Mouse (Mus musculus) embryonic facial prominence, embryonic 10.5 days (tissue): ENCODE measurements around the gene Olfr190. TPM values are rescaled to one million over a fixed set of nuclear protein-coding genes. Genes with fewer than 3 reads are reported as not detected.
"Not testable (repeated sequence)": the region's sequence is repeated elsewhere in the genome, so short reads cannot be mapped to it uniquely, and the experiment has no call there.

Experiments used
- DNase-seq: peaks from one replicate; pipeline ENCODE4 v3.0.0-alpha.2; 2017; ENCODE audit warnings: low spot score
- H3K27ac ChIP-seq: fragments of 300-500 bp; sonication (generic); replicated peaks from 2 replicates; pipeline ENCODE4 v1.5.1; 2016; ENCODE audit warnings: mild to moderate bottlenecking
- H3K27me3 ChIP-seq: fragments of 300-500 bp; sonication (generic); replicated peaks from 2 replicates; pipeline ENCODE4 v1.6.1; 2016; ENCODE audit warnings: low read depth, mild to moderate bottlenecking; ENCODE audit not compliant: poor library complexity, severe bottlenecking
- H3K36me3 ChIP-seq: fragments of 300-500 bp; sonication (generic); replicated peaks from 2 replicates; pipeline ENCODE4 v1.6.1; 2016; ENCODE audit warnings: mild to moderate bottlenecking, moderate library complexity
- H3K4me1 ChIP-seq: fragments of 300-500 bp; sonication (generic); 2 replicates; pipeline ENCODE4 v1.6.1; 2016
- H3K4me3 ChIP-seq: fragments of 300-500 bp; sonication (generic); 2 replicates; pipeline ENCODE4 v1.5.1; 2016; ENCODE audit warnings: mild to moderate bottlenecking, moderate library complexity
- H3K9me3 ChIP-seq: fragments of 300-500 bp; sonication (generic); 2 replicates; pipeline ENCODE4 v1.6.1; 2016; ENCODE audit warnings: mild to moderate bottlenecking
- WGBS: fragments of 180-500 bp; shearing (Covaris S2); methylation state at CpG from one replicate; pipeline ENCODE4 v1.1.7; 2016; 5-methylcytosine and 5-hydroxymethylcytosine counted together
- polyA plus RNA-seq: library from polyadenylated mRNA; unstranded; fragments of >200 nt; fragmentation: Nextera tagmentation; extraction: Ambion mirVana; gene quantifications from 2 replicates; pipeline ENCODE4 v1.2.1, GENCODE M21; 2016

Olfr190 gene
- polyA plus RNA-seq, result not detected in 2 replicates

- WGBS, result 91% methylated on average over 5 of the region's 5 CpGs
- no peak within 1 kb of the TSS for H3K27ac ChIP-seq
- no peak for DNase-seq
Observed at GRCm38 (mm10) chr16:59077905-59078304, at the start of gene Olfr190. Gene Olfr190 (minus strand): TSS chr16:59078005.

GRCm38 (mm10) chr16:59120969-59121368 is 43.2 kb upstream of the Olfr190 start, which contains the start of gene Olfr194:
Gene Olfr194 (minus strand): TSS chr16:59121069.
- H3K4me1 ChIP-seq, result no peaks in the 10 kb centered on the region
- no peak for DNase-seq
- no peak within 1 kb of the TSS for H3K27ac ChIP-seq
- H3K4me3 ChIP-seq, result no peak within 1 kb of the TSS
- no peaks in the 10 kb centered on the region for H3K36me3 ChIP-seq
- no peaks in the 10 kb centered on the region; the same call in 1 of the 2 replicates for H3K9me3 ChIP-seq
- no peaks in the 10 kb centered on the region for H3K27me3 ChIP-seq

More at GRCm38 (mm10) chr16:59077905-59078304, at the start of gene Olfr190:
- Histone ChIP-seq H3K4me1 (no peaks in the 10 kb centered on the region), H3K9me3 (no peaks in the 10 kb centered on the region), H3K4me3 (no peak within 1 kb of the TSS), H3K27me3 (no peaks in the 10 kb centered on the region), H3K36me3 (no peaks in the 10 kb centered on the region)

- Histone ChIP-seq H3K27me3 (no peaks in the 10 kb centered on the region), H3K36me3 (no peaks in the 10 kb centered on the region), H3K4me1 (no peaks in the 10 kb centered on the region), H3K4me3 (no peak within 1 kb of the TSS), H3K27ac (no peak within 1 kb of the TSS), H3K9me3 (peaks cover 6% of the 10 kb centered on the region; the same call in 1 of the 2 replicates)
- 93% methylated on average over 1 of the region's 1 CpGs for WGBS
- no peak for DNase-seq
Observed at GRCm38 (mm10) chr16:59111781-59112180, 34.0 kb upstream of the Olfr190 start, which contains the start of gene Olfr193. Gene Olfr193 (minus strand): TSS chr16:59111881.

- not testable (repeated sequence) for H3K36me3 ChIP-seq, DNase-seq, H3K27me3 ChIP-seq, H3K9me3 ChIP-seq, H3K27ac ChIP-seq, H3K4me1 ChIP-seq, H3K4me3 ChIP-seq
- 72% methylated on average over 5 of the region's 5 CpGs for WGBS
Observed at GRCm38 (mm10) chr16:59108522-59108921, 30.7 kb upstream of the Olfr190 start.

DNA sequence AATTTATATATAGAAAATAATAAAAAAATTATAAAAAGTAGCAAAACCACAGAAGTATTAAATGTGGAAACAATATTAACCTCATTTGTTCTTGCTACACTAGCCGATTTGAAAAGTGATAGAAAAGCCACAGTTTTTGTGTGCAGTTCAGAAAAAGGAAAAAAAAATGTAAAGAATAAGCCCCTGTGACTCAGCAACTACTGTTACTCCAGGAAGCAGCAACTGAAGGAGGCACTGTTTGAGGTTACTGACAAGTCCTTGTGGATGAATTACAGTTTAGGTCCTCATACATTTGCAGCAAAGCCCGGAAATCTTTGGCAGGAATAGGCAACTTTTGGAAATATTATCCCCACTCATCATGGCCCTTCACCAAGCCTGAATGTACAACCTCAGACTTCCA is 27.5 kb upstream of the Olfr190 start:
- no peak overlapping the region for H3K27ac ChIP-seq
- no peaks in the 10 kb centered on the region for H3K9me3 ChIP-seq
- H3K4me3 ChIP-seq, result no peak overlapping the region
- H3K4me1 ChIP-seq, result no peaks in the 10 kb centered on the region
- H3K27me3 ChIP-seq, result no peaks in the 10 kb centered on the region
- 80% methylated on average over 2 of the region's 2 CpGs for WGBS
- no peak for DNase-seq
- H3K36me3 ChIP-seq, result no peaks in the 10 kb centered on the region

DNA sequence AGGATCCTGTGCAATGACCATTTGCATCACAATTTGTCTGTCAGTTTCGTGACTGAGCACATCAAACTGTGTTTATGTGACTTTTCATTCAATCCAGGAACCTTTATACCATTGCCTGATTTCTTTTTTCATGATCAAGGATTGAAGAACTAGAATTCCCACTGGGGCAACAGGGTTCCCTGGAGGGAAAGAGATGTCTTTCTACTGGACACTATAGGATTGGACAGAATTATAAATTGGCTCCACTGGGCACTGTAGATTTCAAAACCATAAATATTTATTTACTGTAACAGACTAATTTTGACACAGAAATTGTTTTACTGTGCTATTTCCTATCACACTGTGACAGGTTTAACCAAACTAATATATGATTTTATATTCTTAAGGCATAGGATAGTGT is 11.9 kb upstream of the Olfr190 start, which contains the start of gene Olfr191:
Gene Olfr191, minus strand, starts transcription at position 101 of the 400 bp plus-strand sequence.
- not testable (repeated sequence) for H3K9me3 ChIP-seq, DNase-seq, H3K27me3 ChIP-seq, H3K36me3 ChIP-seq, H3K4me3 ChIP-seq, H3K4me1 ChIP-seq, H3K27ac ChIP-seq
- WGBS, result 54% methylated on average over 1 of the region's 1 CpGs

DNA sequence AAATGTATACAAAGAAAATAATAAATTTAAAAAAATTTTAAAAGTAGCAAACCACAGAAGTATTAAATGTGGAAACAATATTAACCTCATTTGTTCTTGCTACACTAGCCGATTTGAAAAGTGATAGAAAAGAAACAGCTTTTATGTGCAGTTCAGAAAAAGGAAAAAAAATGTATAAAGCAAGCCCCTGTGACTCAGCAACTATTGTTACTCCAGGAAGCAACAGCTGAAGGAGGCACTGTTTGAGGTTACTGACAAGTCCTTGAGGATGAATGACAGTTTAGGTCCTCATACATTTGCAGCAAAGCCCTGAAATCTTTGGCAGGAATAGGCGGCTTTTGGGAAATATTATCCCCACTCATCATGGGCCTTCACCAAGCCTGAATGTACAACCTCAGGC is 3.3 kb upstream of the Olfr190 start:
- H3K27ac ChIP-seq, H3K9me3 ChIP-seq, DNase-seq, H3K27me3 ChIP-seq, H3K4me3 ChIP-seq, H3K36me3 ChIP-seq, H3K4me1 ChIP-seq: not testable (repeated sequence)
- WGBS, result 82% methylated on average over 2 of the region's 2 CpGs

DNA sequence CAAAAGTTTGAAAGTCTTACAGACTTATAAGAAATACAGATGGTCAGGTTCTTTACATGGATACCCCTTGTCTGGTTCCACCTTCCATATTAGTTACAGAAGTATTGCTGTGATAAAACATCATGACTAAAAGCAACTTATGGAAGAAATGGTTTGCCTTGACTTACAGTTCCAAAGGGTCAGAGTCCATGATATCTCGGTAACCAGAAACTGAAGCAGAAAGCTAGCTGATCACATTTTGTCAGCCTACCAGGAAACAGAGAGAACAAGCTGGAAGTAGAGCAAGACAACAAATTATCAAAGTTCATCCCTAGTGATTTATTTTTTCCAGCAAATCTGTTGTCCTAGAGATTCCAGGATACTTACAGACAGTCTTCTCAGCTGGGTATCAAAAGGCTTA is 4.3 kb downstream of the Olfr190 start:
- WGBS, result 94% methylated on average over 1 of the region's 1 CpGs
- H3K9me3 ChIP-seq, result no peaks in the 10 kb centered on the region
- H3K27me3 ChIP-seq, result no peaks in the 10 kb centered on the region
- no peak for DNase-seq
- no peak overlapping the region for H3K27ac ChIP-seq
- no peak overlapping the region for H3K4me3 ChIP-seq
- no peaks in the 10 kb centered on the region for H3K36me3 ChIP-seq
- H3K4me1 ChIP-seq, result no peaks in the 10 kb centered on the region

- no peaks in the 10 kb centered on the region for H3K36me3 ChIP-seq
- no peaks in the 10 kb centered on the region for H3K9me3 ChIP-seq
- no peaks in the 10 kb centered on the region for H3K27me3 ChIP-seq
- no peak overlapping the region for H3K4me3 ChIP-seq
- no peaks in the 10 kb centered on the region for H3K4me1 ChIP-seq
- no peak overlapping the region for H3K27ac ChIP-seq
- no peak for DNase-seq
Observed at GRCm38 (mm10) chr16:59071755-59072154, 6.0 kb downstream of the Olfr190 start.

DNA sequence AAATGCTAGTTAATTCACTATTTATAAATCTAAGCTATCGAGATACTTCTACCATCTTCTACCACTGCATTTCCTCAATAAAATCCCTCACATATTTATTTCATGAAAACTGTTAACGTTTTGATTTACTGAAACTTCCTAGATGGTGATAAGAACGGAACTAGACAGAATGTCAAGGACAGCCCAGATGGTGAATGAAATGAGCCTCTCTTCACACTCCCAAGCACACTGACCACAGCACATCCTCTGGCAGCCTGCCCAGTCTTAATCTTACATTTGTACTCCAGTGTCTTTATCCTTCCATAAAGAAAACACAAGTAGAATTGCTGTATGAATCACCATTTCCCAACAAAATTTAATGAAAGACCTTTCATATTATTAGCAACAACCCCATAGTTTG is 15.4 kb downstream of the Olfr190 start:
- H3K36me3 ChIP-seq, H3K9me3 ChIP-seq, H3K4me1 ChIP-seq, DNase-seq, H3K27ac ChIP-seq, H3K27me3 ChIP-seq, H3K4me3 ChIP-seq: not testable (repeated sequence)
- WGBS, result 68% methylated on average over 3 of the region's 3 CpGs

DNA sequence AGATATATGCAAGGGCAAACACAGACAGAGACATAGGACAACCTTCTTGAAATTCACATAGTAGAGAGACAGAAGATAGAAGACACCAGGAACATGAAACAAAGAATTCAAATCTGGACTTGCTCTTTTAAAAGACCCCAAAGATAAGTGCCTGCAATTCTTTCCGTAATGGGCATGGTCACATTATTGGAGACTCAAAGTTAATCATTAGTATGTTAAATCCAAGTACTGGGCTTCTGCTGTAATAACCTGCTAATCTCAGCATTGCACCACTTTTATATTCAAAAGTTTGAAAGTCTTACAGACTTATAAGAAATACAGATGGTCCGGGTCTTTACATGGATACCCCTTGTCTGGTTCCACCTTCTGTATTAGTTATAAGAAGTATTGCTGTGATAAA is 28.5 kb downstream of the Olfr190 start:
- not testable (repeated sequence) for H3K27me3 ChIP-seq, H3K4me3 ChIP-seq, H3K9me3 ChIP-seq, H3K36me3 ChIP-seq, H3K4me1 ChIP-seq, H3K27ac ChIP-seq, DNase-seq
- WGBS, result 97% methylated on average over 2 of the region's 2 CpGs

DNA sequence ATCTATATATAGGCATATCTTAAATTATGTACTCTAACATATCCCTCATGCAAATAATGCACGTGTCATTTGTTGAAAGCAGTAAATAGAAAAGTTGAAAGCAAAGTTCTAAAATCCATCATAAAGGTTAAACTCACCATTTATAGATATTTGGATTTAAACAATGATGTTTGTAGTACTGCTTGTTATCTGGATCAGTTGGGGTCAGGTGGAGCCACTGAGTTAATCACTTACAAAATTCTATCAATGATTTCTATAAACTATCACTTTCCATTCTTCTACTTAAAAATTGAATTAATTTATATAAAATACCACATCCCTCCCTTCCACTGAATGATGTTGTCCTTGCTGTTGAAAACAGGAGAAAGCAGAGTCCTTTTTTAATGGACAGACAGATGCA is 28.9 kb downstream of the Olfr190 start:
- Histone ChIP-seq H3K27ac (no peak overlapping the region), H3K9me3 (no peaks in the 10 kb centered on the region), H3K4me3 (no peak overlapping the region), H3K36me3 (no peaks in the 10 kb centered on the region), H3K4me1 (no peaks in the 10 kb centered on the region), H3K27me3 (no peaks in the 10 kb centered on the region)
- no peak for DNase-seq
- WGBS, result 86% methylated on average over 1 of the region's 1 CpGs

GRCm38 (mm10) chr16:59047579-59047978 is 30.2 kb downstream of the Olfr190 start:
- Histone ChIP-seq H3K9me3 (no peaks in the 10 kb centered on the region), H3K4me3 (no peak overlapping the region), H3K27ac (no peak overlapping the region), H3K27me3 (no peaks in the 10 kb centered on the region), H3K4me1 (no peaks in the 10 kb centered on the region), H3K36me3 (no peaks in the 10 kb centered on the region)
- DNase-seq, result no peak
- 80% methylated on average over 4 of the region's 4 CpGs for WGBS

DNA sequence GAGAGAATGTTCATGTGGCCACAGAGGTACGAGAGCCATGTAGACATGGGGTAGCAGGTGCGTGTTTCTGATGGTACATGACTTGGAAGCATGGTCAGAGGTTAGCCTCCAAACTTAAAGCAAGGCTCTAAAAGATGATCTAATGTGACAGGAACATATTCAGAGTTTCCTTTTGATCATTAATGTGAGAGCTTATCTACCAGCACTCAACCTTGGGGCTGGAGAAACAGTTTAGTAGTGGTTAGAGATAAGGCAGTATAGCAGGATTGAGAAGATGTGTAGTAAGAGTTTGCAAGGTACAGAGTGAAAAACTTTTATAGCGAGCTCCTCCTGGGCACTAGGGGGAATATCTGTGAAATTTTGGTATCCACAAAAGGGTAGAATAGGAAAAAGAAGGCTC is 32.0 kb downstream of the Olfr190 start:
- Histone ChIP-seq H3K9me3 (no peaks in the 10 kb centered on the region), H3K27me3 (no peaks in the 10 kb centered on the region), H3K27ac (no peak overlapping the region), H3K4me1 (no peaks in the 10 kb centered on the region), H3K36me3 (no peaks in the 10 kb centered on the region), H3K4me3 (no peak overlapping the region)
- WGBS, result 82% methylated on average over 3 of the region's 3 CpGs
- DNase-seq, result no peak
